Mouse (Mus musculus) C2C12 (cell line): ENCODE measurements around the gene Gnao1.

Experiments
- CEBPB ChIP-seq: IDR thresholded peaks from one replicate; pipeline ENCODE4 v1.6.1; 2011; ENCODE audit warnings: low read depth, mild to moderate bottlenecking, control low read depth, moderate library complexity
- CTCF ChIP-seq: IDR thresholded peaks from one replicate; pipeline ENCODE4 v1.5.1; 2011; ENCODE audit not compliant: control insufficient read depth, insufficient read depth, insufficient read length
- MAX ChIP-seq: IDR thresholded peaks from one replicate; pipeline ENCODE4 v1.6.1; 2011; ENCODE audit warnings: mild to moderate bottlenecking, control low read depth
- MYOD1 ChIP-seq: IDR thresholded peaks from one replicate; pipeline ENCODE4 v1.6.1; 2011; ENCODE audit warnings: low read depth; ENCODE audit not compliant: control insufficient read depth, insufficient read length

DNA sequence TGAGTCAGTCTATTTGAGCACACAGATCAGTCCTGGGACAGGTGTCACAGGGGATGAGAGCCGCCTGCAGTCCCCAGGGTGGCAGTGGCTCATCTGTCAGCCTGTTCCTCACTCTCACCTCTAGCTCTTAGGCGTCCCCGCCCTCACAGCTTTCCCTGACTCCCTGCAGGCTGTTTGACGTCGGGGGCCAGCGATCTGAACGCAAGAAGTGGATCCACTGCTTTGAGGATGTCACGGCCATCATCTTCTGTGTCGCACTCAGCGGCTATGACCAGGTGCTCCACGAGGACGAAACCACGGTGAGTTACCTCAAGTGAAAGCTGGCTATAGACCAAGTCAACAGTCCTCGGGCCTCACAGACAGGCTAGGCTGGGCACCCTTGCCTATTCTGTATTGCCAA, 140.4 kb downstream of the Gnao1 start:
- TF ChIP-seq CTCF (no peak), MYOD1 (no peak), CEBPB (no peak), MAX (no peak)
